Mouse (Mus musculus) adrenal gland, adult 8-10 months (tissue): ENCODE measurements around the gene Noc2l. TPM values are rescaled to one million over a fixed set of nuclear protein-coding genes. Genes with fewer than 3 reads are reported as not detected.

Source experiments
- microRNA-seq, 2 experiments: library from miRNA; unstranded; fragments of <30 nt; microRNA quantifications; one replicate each; pipeline ENCODE4 v1.2.0; 2022
- total RNA-seq, 4 experiments: library from RNA; stranded (reverse); gene quantifications; 2 replicates each; pipeline ENCODE4 v1.2.4; 2022

The Noc2l gene
- total RNA-seq, 4 experiments from 2014 or later, result 32.8 to 41.8 (median 39.8) TPM

Small RNA genes lying within 50 kb of the gene (microRNA-seq; reads per million reads assigned to microRNA genes)
- gene Mir7658, result 1.6 to 2.2 reads per million in 2 experiments

Other genes starting within 250 kb of the Noc2l start
- 1 to 10 TPM; 7.8 to 9.5 (median 8.9) TPM for gene B3galt6, start 243.4 kb upstream of the Noc2l start, total RNA-seq
- gene Sdf4, start 243.1 kb upstream of the Noc2l start, total RNA-seq, result 100 to 1,000 TPM; 290 to 326 (median 308) TPM
- gene Tnfrsf4, start 222.2 kb upstream of the Noc2l start, total RNA-seq, result 1 to 10 TPM; 1.0 to 3.0 (median 2.0) TPM
- gene Tnfrsf18, start 209.8 kb upstream of the Noc2l start, total RNA-seq, result 1 to 10 TPM in 1 of 4 experiments, under 1 TPM in 1, not detected in 2; 0.42 to 1.2 TPM
- gene Ttll10, start 176.6 kb upstream of the Noc2l start, total RNA-seq, result 1 to 10 TPM in 1 of 4 experiments, under 1 TPM in 2, not detected in 1; 0.38 to 1.2 (median 0.86) TPM
- gene 9430015G10Rik, start 126.0 kb upstream of the Noc2l start, total RNA-seq, result 10 to 100 TPM; 10.7 to 22.9 (median 14.1) TPM
- gene Rnf223, start 105.5 kb upstream of the Noc2l start, total RNA-seq, result under 1 TPM in 3 of 4 experiments, not detected in 1; 0.11 to 0.23 (median 0.22) TPM
- 10 to 100 TPM; 29.7 to 54.3 (median 41.1) TPM for gene Agrn, start 38.5 kb upstream of the Noc2l start, total RNA-seq
- 1 to 10 TPM; 3.1 to 3.9 (median 3.6) TPM for gene Isg15, start 35.2 kb upstream of the Noc2l start, total RNA-seq
- 1 to 10 TPM; 3.0 to 6.5 (median 4.8) TPM for gene AW011738, start 32.7 kb upstream of the Noc2l start, total RNA-seq
- gene Perm1, start 20.1 kb upstream of the Noc2l start, total RNA-seq, result 1 to 10 TPM; 3.1 to 7.0 (median 5.3) TPM
- gene Plekhn1, start 1.2 kb upstream of the Noc2l start, total RNA-seq, result 10 to 100 TPM; 23.8 to 44.1 (median 32.9) TPM
- 1 to 10 TPM; 1.6 to 4.7 (median 3.3) TPM for gene Samd11, start 19.6 kb downstream of the Noc2l start, total RNA-seq
- gene Vmn2r-ps159, start 95.1 kb downstream of the Noc2l start, total RNA-seq, result not detected